Mouse (Mus musculus) bone marrow, adult 2 months (tissue): Measurements from ENCODE around the gene Vti1a. TPM values are rescaled to one million over a fixed set of nuclear protein-coding genes. Genes with fewer than 3 reads are reported as not detected.

Experiments
- H3K27ac ChIP-seq: fragments of 200-500 bp; 2 replicates; pipeline ENCODE4 v1.5.1; 2012; ENCODE audit warnings: low read depth, mild to moderate bottlenecking, control low read depth, inconsistent platforms, low read length; ENCODE audit not compliant: control insufficient read depth, poor library complexity, insufficient read depth
- H3K4me1 ChIP-seq: fragments of 200-500 bp; 2 replicates; pipeline ENCODE4 v1.6.1; 2011; ENCODE audit warnings: low read length; ENCODE audit not compliant: control insufficient read depth, insufficient read depth
- H3K4me3 ChIP-seq: fragments of 200-500 bp; replicated peaks from 2 replicates; pipeline ENCODE3; 2011; ENCODE audit warnings: mild to moderate bottlenecking, low read depth, low read length, control low read depth; ENCODE audit not compliant: control insufficient read depth
- CTCF ChIP-seq: fragments of 200-500 bp; IDR thresholded peaks from 2 replicates; pipeline ENCODE4 v1.5.1; 2011; ENCODE audit warnings: low read length, control low read depth; ENCODE audit not compliant: control insufficient read depth, insufficient read depth
- POLR2A ChIP-seq: fragments of 200-500 bp; IDR thresholded peaks from 2 replicates; pipeline ENCODE4 v1.6.1; 2011; ENCODE audit warnings: low read depth, mild to moderate bottlenecking, control low read depth, low read length, borderline replicate concordance; ENCODE audit not compliant: control insufficient read depth
- WGBS: fragments of 180-500 bp; shearing (Covaris S2); methylation state at CpG from one replicate; pipeline ENCODE4 v1.1.7; 2018; 5-methylcytosine and 5-hydroxymethylcytosine counted together
- polyA plus RNA-seq: library from polyadenylated mRNA; stranded (reverse); fragments of >200 nt; gene quantifications from 2 replicates; pipeline ENCODE4 v1.2.4, GENCODE M21; 2011; ENCODE audit warnings: low replicate concordance; ENCODE audit not compliant: missing spikeins, insufficient read depth, insufficient read length

Gene Vti1a
- polyA plus RNA-seq, 1 experiment, result 11.4 TPM

- no peak for TF ChIP-seq POLR2A
- no peak for TF ChIP-seq CTCF
- H3K4me1 ChIP-seq, result peaks cover 2% of the 10 kb centered on the region
These were observed 261.4 kb downstream of the Vti1a start for GRCm38 (mm10) chr19:55577306-55578042.

GRCm38 (mm10) chr19:55578094-55579085 lies 262.3 kb downstream of the Vti1a start:
- TF ChIP-seq POLR2A (no peak), CTCF (no peak)
- Histone ChIP-seq H3K4me1 (peaks cover 2% of the 10 kb centered on the region), H3K4me3 (no peak overlapping the region), H3K27ac (no peak overlapping the region)
- 80% methylated on average over 17 of the region's 17 CpGs for WGBS

More at GRCm38 (mm10) chr19:55577306-55578042, 261.4 kb downstream of the Vti1a start:
- no peak overlapping the region for H3K27ac ChIP-seq
- 55% methylated on average over 25 of the region's 25 CpGs for WGBS
- no peak overlapping the region for H3K4me3 ChIP-seq

GRCm38 (mm10) chr19:55579310-55579709 lies 263.2 kb downstream of the Vti1a start:
- no peak overlapping the region for H3K27ac ChIP-seq
- H3K4me1 ChIP-seq, result peaks cover 2% of the 10 kb centered on the region
- H3K4me3 ChIP-seq, result no peak overlapping the region
- TF ChIP-seq POLR2A (no peak), CTCF (no peak)
- WGBS, result 82% methylated on average over 4 of the region's 4 CpGs

- no peak for TF ChIP-seq POLR2A
- TF ChIP-seq CTCF, result no peak
- Histone ChIP-seq H3K4me3 (no peak overlapping the region), H3K27ac (no peak overlapping the region), H3K4me1 (peaks cover 2% of the 10 kb centered on the region)
- 85% methylated on average over 8 of the region's 8 CpGs for WGBS
These were observed 264.1 kb downstream of the Vti1a start for GRCm38 (mm10) chr19:55580152-55580551.

GRCm38 (mm10) chr19:55580667-55581066 lies 264.6 kb downstream of the Vti1a start:
- WGBS, result 84% methylated on average over 6 of the region's 6 CpGs
- TF ChIP-seq POLR2A (no peak), CTCF (no peak)
- H3K4me3 ChIP-seq, result no peak overlapping the region
- peaks cover 2% of the 10 kb centered on the region for H3K4me1 ChIP-seq
- H3K27ac ChIP-seq, result no peak overlapping the region

- 79% methylated on average over 16 of the region's 16 CpGs for WGBS
- H3K4me3 ChIP-seq, result no peak overlapping the region
These were observed 267.0 kb downstream of the Vti1a start for GRCm38 (mm10) chr19:55582896-55583653.

GRCm38 (mm10) chr19:55585270-55586224 lies 269.5 kb downstream of the Vti1a start:
- Histone ChIP-seq H3K4me1 (no peaks in the 10 kb centered on the region; the same call in 1 of the 2 replicates), H3K4me3 (no peak overlapping the region), H3K27ac (no peak overlapping the region)
- 75% methylated on average over 18 of the region's 18 CpGs for WGBS
- no peak for TF ChIP-seq CTCF
- TF ChIP-seq POLR2A, result no peak

More at GRCm38 (mm10) chr19:55582896-55583653, 267.0 kb downstream of the Vti1a start:
- no peak for TF ChIP-seq POLR2A
- TF ChIP-seq CTCF, result no peak
- Histone ChIP-seq H3K4me1 (no peaks in the 10 kb centered on the region; the same call in 1 of the 2 replicates), H3K27ac (no peak overlapping the region)
